Mouse (Mus musculus) left cerebral cortex, adult 2 months (tissue): ENCODE measurements around the gene Hirip3. TPM values are rescaled to one million over a fixed set of nuclear protein-coding genes. Genes with fewer than 3 reads are reported as not detected.
A peak's percentile ranks its signal among the peaks of the same experiment; 100 is the strongest.

Experiments used
- DNase-seq, 2 experiments: peaks; one replicate each; pipeline ENCODE4 v3.0.0; 2021 to 2022; ENCODE audit warnings: low spot score in 2 of 2, mixed read lengths in 1 of 2; ENCODE audit errors: extremely low spot score in 1 of 2
- H3K27ac ChIP-seq: fragments of 200-600 bp; 2 replicates; pipeline ENCODE4 v1.8.1; 2022
- H3K4me3 ChIP-seq: fragments of 200-600 bp; 2 replicates; pipeline ENCODE4 v1.8.1; 2022
- CTCF ChIP-seq: fragments of 200-600 bp; IDR thresholded peaks from 2 replicates; pipeline ENCODE4 v1.8.1; 2022; ENCODE audit warnings: antibody characterized with exemption, mild to moderate bottlenecking, moderate library complexity
- intact Hi-C: fragments of 180-260 bp; cut with DNase I; formaldehyde crosslinking; loops from one replicate; pipeline ENCODE4 v1.15.1; 2025
- long read RNA-seq, 2 experiments: library from polyadenylated mRNA; stranded (forward); transcript quantifications; one replicate each; pipeline ENCODE4 v2.0.0; 2021; ENCODE audit warnings: borderline mapping rate in 2 of 2
- total RNA-seq, 2 experiments: library from RNA; stranded (reverse); gene quantifications; 2 replicates each; pipeline ENCODE4 v1.2.3; 2021

Hirip3 gene
- 10 to 100 TPM; 36.6 to 40.9 TPM for total RNA-seq
- long read RNA-seq, experiment 1, transcript Hirip3-201 (7 exons, 2,766 nt) = major isoform, 5 of 22 reads
- long read RNA-seq, experiment 1, partial matches to known transcripts = 9 of 22 reads
- long read RNA-seq, experiment 1, other reads (novel, unspliced or antisense) = 6 of 22 reads
- long read RNA-seq, experiment 2, partial matches to known transcripts = 2 of 8 reads
- long read RNA-seq, experiment 2, other reads (novel, unspliced or antisense) = 3 of 8 reads

DNA sequence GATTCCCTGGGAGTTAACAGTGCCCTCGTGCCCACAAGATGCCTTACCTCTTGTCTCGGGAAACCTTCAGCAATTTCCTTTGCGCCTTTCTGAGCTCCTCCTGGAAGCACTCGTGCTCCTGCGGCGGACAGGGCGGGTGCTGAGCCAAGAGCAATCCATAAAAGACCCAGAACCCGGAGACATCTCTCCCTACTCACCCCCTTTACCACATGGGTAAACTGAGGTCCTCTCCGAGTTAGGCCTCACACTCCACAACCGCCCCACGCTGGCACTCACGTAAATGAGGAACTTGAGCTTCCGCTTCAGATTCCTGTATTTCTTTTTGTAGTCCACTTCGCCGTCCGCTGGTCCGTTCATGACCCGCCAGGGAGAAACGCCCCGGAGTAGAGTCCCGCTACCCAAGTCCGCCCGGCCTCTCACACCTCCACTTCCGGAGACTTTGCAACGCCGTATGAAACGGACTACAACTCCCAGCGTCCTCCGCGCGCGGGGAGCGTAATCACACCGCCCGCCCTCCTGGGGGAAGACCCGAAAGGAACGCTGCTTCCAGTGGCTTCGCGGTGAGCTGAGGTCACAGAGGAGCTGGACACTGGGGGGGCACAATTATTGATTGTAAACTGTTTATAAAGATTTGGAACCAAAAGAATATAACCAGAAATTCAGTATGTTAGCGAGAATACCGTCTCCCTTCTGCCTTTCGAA, at the start of gene Hirip3:
Hirip3 (plus strand) TSS at position 544 of the 702 bp plus-strand sequence.
- intact Hi-C loops = no loop called here
- peak; percentile 93 to 95 for DNase-seq
- H3K27ac ChIP-seq = peak within 1 kb of the TSS; percentile 94
- TF ChIP-seq CTCF = no peak
- peak within 1 kb of the TSS; percentile 92 for H3K4me3 ChIP-seq

DNA sequence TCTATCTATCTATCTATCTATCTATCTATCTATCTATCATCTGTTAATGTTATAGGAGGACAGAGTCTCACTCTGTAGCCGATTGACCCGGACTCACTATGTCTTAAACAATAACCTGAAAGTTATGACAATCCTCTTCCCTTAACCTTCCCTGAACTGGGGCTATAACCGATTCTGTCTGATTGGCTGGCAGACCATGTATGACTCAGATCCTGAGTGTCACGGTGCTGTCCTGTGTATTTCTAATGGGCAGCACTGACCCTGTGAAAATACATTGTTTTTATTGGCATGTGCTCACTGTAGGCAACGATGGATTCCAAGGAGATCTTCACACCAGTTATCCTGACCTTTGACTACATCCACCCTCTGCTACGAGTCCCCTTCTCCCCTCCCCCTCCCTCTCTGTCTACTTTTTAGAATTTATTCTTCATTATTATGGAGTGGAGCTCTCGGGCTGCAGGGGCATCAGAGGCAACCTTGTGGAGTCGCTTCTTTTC, 46.0 kb upstream of the Hirip3 start:
- DNase-seq = no peak
- H3K27ac ChIP-seq = no peak overlapping the region
- TF ChIP-seq CTCF = no peak

DNA sequence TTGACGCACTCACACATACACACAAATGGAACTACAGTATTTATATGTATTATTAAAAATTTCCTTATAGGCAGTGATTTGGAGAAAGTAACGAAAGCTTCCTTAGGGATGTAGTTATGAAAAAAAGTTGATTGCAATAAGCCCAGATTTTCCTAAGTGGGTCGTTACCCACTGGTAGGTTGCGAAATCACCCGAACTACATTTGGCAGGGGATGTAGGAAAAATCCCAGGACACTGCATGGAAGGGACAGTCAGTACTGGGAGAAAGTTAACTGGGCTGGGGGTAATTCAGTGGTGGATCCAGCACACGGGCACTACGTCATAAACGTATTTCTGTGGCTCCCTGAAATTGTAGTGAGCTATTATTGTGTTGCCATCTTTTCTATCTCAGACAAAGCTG, 45.3 kb upstream of the Hirip3 start:
- Histone ChIP-seq H3K4me3 (no peak overlapping the region), H3K27ac (no peak overlapping the region)
- no peak for TF ChIP-seq CTCF
- intact Hi-C loops = no loop called here
- no peak for DNase-seq

More for the DNA sequence above, 46.0 kb upstream of the Hirip3 start:
- intact Hi-C loops = no loop called here
- no peak overlapping the region for H3K4me3 ChIP-seq

DNA sequence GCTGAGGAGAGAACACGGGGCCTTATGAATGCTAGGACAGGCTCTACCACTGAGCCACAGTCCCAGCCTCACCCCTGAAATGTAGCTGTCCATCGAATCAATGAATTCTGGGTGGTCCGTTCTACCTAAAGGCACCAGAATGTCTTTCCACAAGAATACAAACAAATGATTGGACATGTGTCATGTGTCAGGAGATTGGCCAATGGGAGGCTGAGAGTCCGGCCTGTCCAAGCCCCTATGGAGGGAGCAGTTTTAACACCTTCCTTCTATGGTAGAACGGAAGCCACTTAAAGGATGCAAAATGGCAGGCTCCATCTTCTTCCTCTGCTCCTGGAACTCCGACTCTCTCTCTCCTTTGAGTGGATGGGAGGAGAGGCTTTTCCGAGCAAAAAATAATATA, 44.2 kb upstream of the Hirip3 start:
- H3K27ac ChIP-seq = no peak overlapping the region
- intact Hi-C loops = no loop called here
- TF ChIP-seq CTCF = no peak
- no peak overlapping the region for H3K4me3 ChIP-seq
- no peak for DNase-seq

DNA sequence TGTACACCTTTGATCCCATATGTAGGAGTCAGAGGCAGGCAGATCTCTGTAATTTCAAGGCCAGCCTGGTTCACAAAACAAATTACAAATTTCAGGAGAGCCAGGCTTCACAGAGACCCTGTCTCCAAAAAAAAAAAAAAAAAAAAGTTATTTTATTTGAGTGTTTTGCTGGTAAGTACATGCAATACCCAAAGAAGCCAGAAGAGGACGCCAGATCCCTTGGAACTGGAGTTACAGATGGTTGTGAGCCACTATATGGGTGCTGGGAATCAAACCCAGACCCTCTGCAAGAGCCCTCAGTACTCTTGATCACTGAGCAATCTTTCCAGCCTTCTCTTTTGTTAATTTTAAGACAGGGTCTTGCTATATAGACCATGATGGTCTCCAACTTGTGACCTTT, 43.0 kb upstream of the Hirip3 start:
- no peak overlapping the region for H3K4me3 ChIP-seq
- intact Hi-C loops = no loop called here
- no peak overlapping the region for H3K27ac ChIP-seq
- TF ChIP-seq CTCF = peak; percentile 23
- no peak for DNase-seq

DNA sequence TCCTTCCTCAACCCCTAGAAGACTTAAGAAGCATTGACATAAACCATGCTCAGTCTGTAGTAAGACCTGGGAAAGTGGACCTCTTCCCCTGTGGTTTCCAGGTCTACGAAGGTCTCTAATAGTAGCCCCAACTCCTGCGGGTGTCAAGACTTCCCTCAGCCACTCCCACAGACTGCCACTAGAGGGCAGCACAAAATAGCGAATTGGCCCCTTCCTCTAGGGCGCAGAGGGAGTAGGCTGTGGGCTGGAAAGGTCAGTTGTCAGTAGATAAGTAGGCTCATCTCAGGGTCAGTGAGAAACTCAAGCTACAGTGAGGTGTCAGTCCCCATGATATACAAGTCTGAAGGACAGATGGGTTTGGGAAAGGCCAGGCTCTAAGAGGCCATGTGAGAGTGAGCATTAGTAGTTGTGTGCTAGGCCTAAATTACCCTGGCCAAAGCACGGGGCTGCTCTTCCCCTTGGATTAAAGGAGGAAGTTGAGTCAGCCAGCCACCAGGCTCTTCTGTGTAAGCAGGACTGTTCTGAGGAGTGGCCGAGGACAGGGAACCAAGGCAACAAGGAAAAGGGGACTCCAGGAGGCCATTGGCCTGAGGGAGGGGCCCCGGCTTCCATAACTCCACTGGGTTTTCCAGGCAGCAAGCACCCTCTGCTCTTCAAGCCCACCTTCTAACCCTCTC, 39.8 kb upstream of the Hirip3 start:
- intact Hi-C loops = loop anchor here (2.0 to 10.0 kb wide), 3 partner anchors 133 to 289 kb away; partner anchors contain the start of genes Gm42742, Prrt2 and Sez6l2
- peak; percentile 98 for TF ChIP-seq CTCF
- Histone ChIP-seq H3K4me3 (peak overlapping the region; percentile 60), H3K27ac (peak overlapping the region; percentile 96)
- peak; percentile 76 to 83 for DNase-seq

DNA sequence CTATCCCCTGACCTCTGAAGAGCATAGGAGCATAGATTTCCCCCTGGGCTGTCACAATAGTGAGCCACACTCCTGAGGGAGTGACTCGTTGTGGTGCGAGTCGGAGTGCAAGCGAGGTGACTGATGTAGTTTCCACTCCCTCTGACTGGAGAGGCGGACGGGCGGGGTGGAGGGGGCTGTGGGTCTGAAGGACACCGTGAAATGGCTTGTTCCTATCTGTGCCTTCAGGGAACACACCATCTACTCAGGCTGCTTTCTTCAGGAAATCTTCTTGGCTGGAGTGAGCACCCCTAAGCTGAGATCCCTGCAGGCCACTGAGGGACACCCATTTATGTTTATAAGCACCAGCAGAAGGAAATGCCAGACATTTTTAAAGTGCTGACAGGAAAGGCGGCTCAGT, 39.0 kb upstream of the Hirip3 start:
- DNase-seq = peak in 1 of 2 experiments; percentile 29
- TF ChIP-seq CTCF = no peak
- peak overlapping the region; percentile 96 for H3K27ac ChIP-seq
- intact Hi-C loops = loop anchor here (2.0 to 10.0 kb wide), 3 partner anchors 132 to 288 kb away; partner anchors contain the start of genes Gm42742, Prrt2 and Sez6l2
- H3K4me3 ChIP-seq = peak overlapping the region; percentile 60

DNA sequence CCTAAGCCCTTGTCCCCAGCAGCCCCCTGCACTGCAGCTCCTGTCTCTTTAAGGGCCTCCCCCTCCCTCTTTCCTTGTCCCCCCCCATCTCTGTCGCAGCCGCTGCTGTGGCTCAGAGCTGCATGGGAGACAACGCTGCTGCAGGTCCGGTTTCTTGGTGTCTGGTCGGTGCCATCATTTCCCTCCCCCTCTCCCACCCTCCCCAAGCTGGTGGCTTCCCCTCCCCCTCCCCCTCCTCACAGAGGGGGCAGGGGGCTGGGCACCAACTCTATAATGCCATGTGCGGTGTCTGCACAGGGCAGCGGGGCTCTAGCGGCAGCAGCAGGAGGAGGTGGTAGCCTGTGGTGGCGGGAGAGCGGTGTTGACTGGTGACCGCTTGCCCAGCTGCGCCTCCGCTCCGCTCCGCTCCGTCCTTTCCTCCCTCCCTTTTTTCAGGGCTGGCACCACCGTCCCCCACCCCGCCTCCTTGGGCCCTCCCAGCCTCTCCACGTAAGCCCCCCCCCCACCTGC, 38.5 kb upstream of the Hirip3 start:
- intact Hi-C loops = loop anchor here (2.0 to 10.0 kb wide), 3 partner anchors 132 to 288 kb away; partner anchors contain the start of genes Gm42742, Prrt2 and Sez6l2
- no peak for TF ChIP-seq CTCF
- DNase-seq = peak in 1 of 2 experiments; percentile 37

DNA sequence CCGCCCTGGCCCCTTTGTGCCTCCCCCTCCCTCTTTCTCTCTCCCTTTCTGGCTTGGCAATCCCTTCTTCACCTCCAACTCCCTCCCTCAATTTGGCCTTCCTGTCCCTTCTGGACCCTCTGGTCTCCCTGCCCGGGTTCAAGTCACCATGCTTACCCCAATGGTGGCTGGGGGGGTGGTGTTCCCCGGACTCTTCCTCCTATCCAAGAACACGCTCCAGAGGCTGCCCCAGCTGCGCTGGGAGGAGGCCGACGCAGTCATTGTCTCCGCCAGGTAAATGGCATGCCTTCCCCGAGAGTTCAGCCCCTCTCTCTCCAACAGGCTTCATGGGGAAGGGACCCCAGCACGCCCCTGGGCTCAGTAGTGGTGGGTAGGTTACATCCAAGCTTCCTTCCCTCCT, 37.8 kb upstream of the Hirip3 start:
- no peak for TF ChIP-seq CTCF
- peak overlapping the region; percentile 96 for H3K27ac ChIP-seq
- intact Hi-C loops = loop anchor here (2.0 to 10.0 kb wide), 3 partner anchors 131 to 287 kb away; partner anchors contain the start of genes Gm42742, Prrt2 and Sez6l2

More for the DNA sequence above, 38.5 kb upstream of the Hirip3 start:
- Histone ChIP-seq H3K4me3 (peak overlapping the region; percentile 60), H3K27ac (peak overlapping the region; percentile 96)

DNA sequence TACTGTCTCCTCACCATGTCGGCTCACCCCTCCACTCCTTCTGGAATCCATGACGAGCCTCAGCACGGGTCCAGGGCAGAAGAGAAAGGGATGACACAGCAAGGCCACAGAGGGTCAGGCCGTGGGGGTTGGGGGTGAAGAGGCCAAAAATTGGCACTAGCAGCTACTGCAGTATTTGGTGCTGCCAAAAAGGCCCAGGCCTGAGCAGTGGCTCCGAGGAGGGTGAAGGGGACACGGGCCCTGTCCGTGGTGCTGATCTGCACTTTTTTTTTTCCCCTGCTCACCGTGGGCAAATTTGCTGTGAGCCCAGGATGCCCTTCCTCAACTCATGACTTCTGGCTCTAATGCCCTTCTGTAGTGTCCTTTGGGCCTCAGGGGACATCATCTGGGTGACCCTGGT, 36.4 kb upstream of the Hirip3 start:
- no peak for TF ChIP-seq CTCF
- Histone ChIP-seq H3K27ac (no peak overlapping the region), H3K4me3 (no peak overlapping the region)
- DNase-seq = no peak
- intact Hi-C loops = loop anchor here (10.0 kb wide), 1 partner anchor 129 kb away; the partner anchor contains the start of gene Sez6l2

More for the DNA sequence above, 37.8 kb upstream of the Hirip3 start:
- H3K4me3 ChIP-seq = peak overlapping the region; percentile 60
- DNase-seq = no peak

DNA sequence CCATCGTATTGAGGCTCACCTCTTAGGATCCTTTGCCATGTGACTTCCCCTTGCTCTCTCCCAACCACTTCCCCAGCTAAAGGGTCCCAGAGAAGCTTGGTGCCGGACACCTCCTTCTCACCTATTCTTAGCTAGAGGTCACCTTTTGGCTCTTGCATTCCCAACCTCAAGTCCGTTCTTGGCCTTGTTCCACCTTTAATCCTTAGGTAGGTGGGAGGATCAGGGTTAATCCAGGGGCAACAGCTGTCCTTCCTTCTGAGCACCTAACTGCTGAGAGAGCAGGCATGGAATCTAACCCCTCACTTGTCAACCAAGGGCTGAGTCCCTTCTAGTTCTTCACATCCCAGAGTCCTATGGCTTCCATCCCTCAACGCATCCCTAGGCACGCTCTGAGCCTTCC, 35.8 kb upstream of the Hirip3 start:
- intact Hi-C loops = loop anchor here (10.0 kb wide), 1 partner anchor 129 kb away; the partner anchor contains the start of gene Sez6l2
- no peak for DNase-seq
- Histone ChIP-seq H3K4me3 (no peak overlapping the region), H3K27ac (no peak overlapping the region)
- no peak for TF ChIP-seq CTCF
